Mouse (Mus musculus) myocyte (in vitro differentiated cells): ENCODE data around the gene Tmem38a.

ENCODE experiments used
- CEBPB ChIP-seq: IDR thresholded peaks from 2 replicates; pipeline ENCODE4 v1.6.1; 2011; ENCODE audit warnings: mild to moderate bottlenecking, moderate library complexity; ENCODE audit not compliant: poor library complexity, insufficient read depth, severe bottlenecking
- MAX ChIP-seq: IDR thresholded peaks from one replicate; pipeline ENCODE4 v1.6.1; 2011; ENCODE audit warnings: low read depth, mild to moderate bottlenecking, control low read depth
- MYOD1 ChIP-seq, 3 experiments: IDR thresholded peaks; one replicate each; pipeline ENCODE4 v1.6.1; 2011; ENCODE audit warnings: control low read depth in 2 of 3, low read depth in 2 of 3, mild to moderate bottlenecking in 2 of 3, moderate library complexity in 1 of 3; ENCODE audit not compliant: insufficient read length in 2 of 3, control insufficient read depth in 1 of 3
- POLR2A ChIP-seq: IDR thresholded peaks from one replicate; pipeline ENCODE4 v1.6.1; 2011; ENCODE audit warnings: low read depth, mild to moderate bottlenecking, control low read depth, moderate library complexity; ENCODE audit not compliant: insufficient read length
- REST ChIP-seq: IDR thresholded peaks from one replicate; pipeline ENCODE4 v1.6.1; 2011; ENCODE audit warnings: mild to moderate bottlenecking, control low read depth, moderate library complexity; ENCODE audit not compliant: insufficient read depth, insufficient read length
- TCF12 ChIP-seq: IDR thresholded peaks from one replicate; pipeline ENCODE4 v1.6.1; 2011; ENCODE audit warnings: mild to moderate bottlenecking, control low read depth; ENCODE audit not compliant: poor library complexity, insufficient read depth, severe bottlenecking

DNA sequence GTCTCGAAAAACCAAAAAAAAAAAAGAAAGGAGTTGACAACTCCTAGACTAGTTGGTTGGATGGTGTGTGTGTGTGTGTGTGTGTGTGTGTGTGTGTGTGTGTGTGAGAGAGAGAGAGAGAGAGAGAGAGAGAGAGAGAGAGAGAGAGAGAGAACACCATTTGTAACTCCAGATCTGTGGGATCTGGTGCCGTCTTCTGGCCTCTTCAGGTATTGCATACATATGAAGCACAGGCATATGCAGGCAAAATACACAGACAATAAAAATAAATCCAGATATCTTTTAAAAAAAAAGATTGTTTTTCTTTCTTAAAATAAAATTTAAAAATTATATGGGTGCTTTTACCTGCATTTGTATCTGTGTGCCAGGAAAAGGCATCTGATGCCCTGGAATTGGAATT is 18.3 kb downstream of the Tmem38a start:
- TF ChIP-seq POLR2A (no peak), TCF12 (no peak), MAX (no peak), REST (no peak), MYOD1 (IDR thresholded peaks at IDR 0.05; ENCODE audit: control insufficient read depth in 1 of 3, insufficient read length in 2 of 3, low read depth in 2 of 3) (no peak), CEBPB (no peak)
